ENCODE assay signal across 10 mouse cellular contexts in genomic region chr9:35122551-35123266, GRCm38 (mm10). TPM values are rescaled to one million over a fixed set of nuclear protein-coding genes. Genes with fewer than 3 reads are reported as not detected.
DNase-seq lines count a peak whose midpoint lies in the region; ATAC-seq and TF ChIP-seq lines count a peak whose summit lies in the region.
"Had no signal": no experiment of that assay in that cellular context is flagged by ENCODE, and none has a peak within 500 bp of the region (broad histone marks: within the 10 kb centered on the region; RNA-seq: fewer than 3 reads in every experiment).

No protein-coding gene starts in this region.

- no peak overlapping the region for H3K9ac ChIP-seq in lung, embryonic 14.5 days
- H3K9ac ChIP-seq in intestine, embryonic 16.5 days (ENCODE audit: low read depth, low read length), result no peak overlapping the region
- H3K9ac ChIP-seq: neural tube, embryonic 15.5 days had no signal

- no peaks in the 10 kb centered on the region for H3K9me3 ChIP-seq in lung, embryonic 14.5 days (ENCODE audit: low read depth, low read length)
- no peaks in the 10 kb centered on the region for H3K9me3 ChIP-seq in intestine, embryonic 16.5 days (ENCODE audit: control insufficient read depth, low read length)
- H3K9me3 ChIP-seq: neural tube, embryonic 15.5 days had no signal

- H3K4me2 ChIP-seq in lung, embryonic 14.5 days, result no peak overlapping the region
- H3K4me2 ChIP-seq in intestine, embryonic 16.5 days (ENCODE audit: low read depth, low read length), result no peak overlapping the region
- H3K4me2 ChIP-seq: neural tube, embryonic 15.5 days had no signal

- peaks cover 4% of the 10 kb centered on the region; the same call in 1 of the 2 replicates for H3K4me1 ChIP-seq in lung, embryonic 14.5 days (ENCODE audit: insufficient read depth)
- peaks cover 6% of the 10 kb centered on the region for H3K4me1 ChIP-seq in intestine, embryonic 16.5 days (ENCODE audit: control insufficient read depth, insufficient read depth, low read length)

- peak overlapping the region; percentile 70 for H3K27ac ChIP-seq in lung, embryonic 14.5 days (ENCODE audit: low read depth)
- H3K27ac ChIP-seq in intestine, embryonic 16.5 days (ENCODE audit: low read length), result no peak overlapping the region
- H3K27ac ChIP-seq: neural tube, embryonic 15.5 days had no signal

- TF ChIP-seq CTCF in lung, embryonic 14.5 days (IDR thresholded peaks at IDR 0.05; ENCODE audit: low read depth), result no peak

- no peak for DNase-seq in lung, embryonic 14.5 days
- DNase-seq in lung, postnatal 14 days, result no peak
- peak; percentile 76 for DNase-seq in c-Kit-negative CD71-positive TER-119-positive erythroid progenitor cells, embryonic 14.5 days (ENCODE audit: low read depth, low spot score)
- peak; percentile 50 to 64 for DNase-seq in spleen, postnatal 36 days (ENCODE audit: low spot score in 2 of 2)
- no peak for DNase-seq in embryo, embryonic 9.5 days (ENCODE audit: extremely low spot score)
- no peak for DNase-seq in cerebellum, postnatal 4 days (ENCODE audit: low spot score in 2 of 2)
- DNase-seq: cerebellum, postnatal 10 days; kidney, adult 8-10 months had no signal

- 75% methylated on average over 5 of the region's 5 CpGs for WGBS in lung, embryonic 14.5 days
- 80% methylated on average over 5 of the region's 5 CpGs for WGBS in intestine, embryonic 16.5 days

- no peaks in the 10 kb centered on the region for H3K27me3 ChIP-seq in lung, embryonic 14.5 days (ENCODE audit: insufficient read depth, low read length)
- H3K27me3 ChIP-seq in intestine, embryonic 16.5 days (replicated peaks; ENCODE audit: control insufficient read depth, insufficient read depth, low read length), result no peaks in the 10 kb centered on the region
- H3K27me3 ChIP-seq: neural tube, embryonic 15.5 days had no signal

- peak; percentile 36; the same call in 1 of the 2 replicates for ATAC-seq in lung, embryonic 14.5 days (ENCODE audit: insufficient read depth)
- peak; percentile 44 for ATAC-seq in intestine, embryonic 16.5 days

- H3K4me3 ChIP-seq in lung, embryonic 14.5 days (ENCODE audit: low read depth, low read length), result no peak overlapping the region
- H3K4me3 ChIP-seq in intestine, embryonic 16.5 days (ENCODE audit: low read length), result no peak overlapping the region
- H3K4me3 ChIP-seq: neural tube, embryonic 15.5 days had no signal

- H3K36me3 ChIP-seq in lung, embryonic 14.5 days (ENCODE audit: insufficient read depth), result peaks cover 40% of the 10 kb centered on the region
- 0 out of 2 replicates have a peak, but pooled peaks cover 2% of the 10 kb centered on the region for H3K36me3 ChIP-seq in intestine, embryonic 16.5 days (ENCODE audit: control insufficient read depth, insufficient read depth, low read length)

RNA-seq across cellular contexts. Expression of gene St3gal4, which starts 3.6 kb away (rescaled TPM):
- polyA plus RNA-seq in lung, embryonic 14.5 days (2014; fragmentation: Nextera tagmentation; extraction: Ambion mirVana), result 30.5 and 33.4 TPM in 2 replicates
- 250 and 291 TPM in 2 replicates for polyA plus RNA-seq in intestine, embryonic 16.5 days (2015; fragmentation: Nextera tagmentation; extraction: Ambion mirVana)

RNA-seq across cellular contexts. Expression of gene Dcps, which starts 53.2 kb away (rescaled TPM):
- 84.8 and 87.0 TPM in 2 replicates for polyA plus RNA-seq in lung, embryonic 14.5 days (2014; fragmentation: Nextera tagmentation; extraction: Ambion mirVana)
- polyA plus RNA-seq in intestine, embryonic 16.5 days (2015; fragmentation: Nextera tagmentation; extraction: Ambion mirVana), result 73.5 and 88.2 TPM in 2 replicates

Comparison
In these comparisons a context has a peak if more than half of its experiments do, and no peak if none do; other contexts are left out.
1. DNase-seq: peak in c-Kit-negative CD71-positive TER-119-positive erythroid progenitor cells, embryonic 14.5 days (single experiment) and spleen, postnatal 36 days (2 of 2); none in lung, embryonic 14.5 days (single experiment), lung, postnatal 14 days (single experiment), embryo, embryonic 9.5 days (single experiment) and cerebellum, postnatal 4 days (0 of 2).